Mouse (Mus musculus) testis, adult 2 months (tissue): ENCODE results near the gene Ankrd12. TPM values are rescaled to one million over a fixed set of nuclear protein-coding genes. Genes with fewer than 3 reads are reported as not detected.
"Not testable (repeated sequence)": the region's sequence is repeated elsewhere in the genome, so short reads cannot be mapped to it uniquely, and the experiment has no call there.

Experiments used
- H3K27ac ChIP-seq: fragments of 200-500 bp; 2 replicates; pipeline ENCODE4 v1.5.1; 2012; ENCODE audit warnings: low read depth, low read length; ENCODE audit not compliant: control insufficient read depth, insufficient read depth
- H3K27me3 ChIP-seq: fragments of 200-500 bp; 2 replicates; pipeline ENCODE4 v1.6.1; 2012; ENCODE audit warnings: mild to moderate bottlenecking, low read length, moderate library complexity; ENCODE audit not compliant: control insufficient read depth, insufficient read depth
- H3K36me3 ChIP-seq: fragments of 200-500 bp; 2 replicates; pipeline ENCODE4 v1.6.1; 2012; ENCODE audit warnings: mild to moderate bottlenecking, low read length; ENCODE audit not compliant: control insufficient read depth, insufficient read depth
- H3K4me1 ChIP-seq: fragments of 200-500 bp; 2 replicates; pipeline ENCODE4 v1.6.1; 2012; ENCODE audit warnings: low read length; ENCODE audit not compliant: control insufficient read depth, insufficient read depth
- H3K4me3 ChIP-seq: fragments of 200-500 bp; 2 replicates; pipeline ENCODE4 v1.5.1; 2012; ENCODE audit warnings: low read depth, mild to moderate bottlenecking, low read length, moderate library complexity, mixed read lengths; ENCODE audit not compliant: control insufficient read depth
- CTCF ChIP-seq: fragments of 200-500 bp; IDR thresholded peaks from 2 replicates; pipeline ENCODE4 v1.5.1; 2012; ENCODE audit warnings: low read depth, mild to moderate bottlenecking, inconsistent platforms, low read length, moderate library complexity; ENCODE audit not compliant: control insufficient read depth, insufficient read depth, insufficient replicate concordance
- POLR2A ChIP-seq: fragments of 200-500 bp; IDR thresholded peaks from 2 replicates; pipeline ENCODE4 v1.6.1; 2012; ENCODE audit warnings: low read depth, mild to moderate bottlenecking, inconsistent platforms, low read length, moderate library complexity; ENCODE audit not compliant: control insufficient read depth
- polyA plus RNA-seq: library from polyadenylated mRNA; depleted of rRNA; stranded (reverse); fragments of >200 nt; gene quantifications from 2 replicates; pipeline ENCODE4 v1.2.3, GENCODE M21; 2012

Ankrd12 gene
- polyA plus RNA-seq, 1 experiment, result 11.0 TPM

GRCm38 (mm10) chr17:66076174-66076927, 538 bp downstream of the Ankrd12 start:
- no peak for TF ChIP-seq CTCF
- 0 out of 2 replicates have a peak, but pooled peaks have one; percentile 8 for TF ChIP-seq POLR2A
- H3K4me3 ChIP-seq, result peak overlapping the region; percentile 82
- no peaks in the 10 kb centered on the region for H3K27me3 ChIP-seq
- peaks cover 3% of the 10 kb centered on the region; the same call in 1 of the 2 replicates for H3K4me1 ChIP-seq
- H3K27ac ChIP-seq, result peak overlapping the region; percentile 92
- H3K36me3 ChIP-seq, result no peaks in the 10 kb centered on the region; the same call in 1 of the 2 replicates

DNA sequence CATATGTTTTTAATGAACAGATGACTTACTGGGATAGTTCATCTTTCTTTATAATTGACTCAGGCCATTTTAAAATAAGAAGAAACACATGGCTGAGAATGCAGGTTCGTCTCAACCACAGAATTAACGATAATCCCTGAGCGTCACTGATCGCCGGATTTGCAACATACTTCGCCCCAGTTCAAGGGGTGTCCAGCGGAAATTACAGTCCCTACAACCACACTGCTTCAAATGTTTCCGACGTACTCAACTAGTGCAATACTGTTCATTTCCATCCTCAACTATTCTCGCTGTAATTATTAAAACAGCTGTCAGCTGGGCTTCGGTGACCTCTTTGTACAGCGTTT, 1.1 kb downstream of the Ankrd12 start:
- H3K36me3 ChIP-seq, result no peaks in the 10 kb centered on the region
- H3K4me3 ChIP-seq, result peak overlapping the region; percentile 82
- H3K4me1 ChIP-seq, result peaks cover 3% of the 10 kb centered on the region; the same call in 1 of the 2 replicates
- no peaks in the 10 kb centered on the region for H3K27me3 ChIP-seq
- H3K27ac ChIP-seq, result peak overlapping the region; percentile 92
- no peak for TF ChIP-seq POLR2A
- no peak for TF ChIP-seq CTCF

DNA sequence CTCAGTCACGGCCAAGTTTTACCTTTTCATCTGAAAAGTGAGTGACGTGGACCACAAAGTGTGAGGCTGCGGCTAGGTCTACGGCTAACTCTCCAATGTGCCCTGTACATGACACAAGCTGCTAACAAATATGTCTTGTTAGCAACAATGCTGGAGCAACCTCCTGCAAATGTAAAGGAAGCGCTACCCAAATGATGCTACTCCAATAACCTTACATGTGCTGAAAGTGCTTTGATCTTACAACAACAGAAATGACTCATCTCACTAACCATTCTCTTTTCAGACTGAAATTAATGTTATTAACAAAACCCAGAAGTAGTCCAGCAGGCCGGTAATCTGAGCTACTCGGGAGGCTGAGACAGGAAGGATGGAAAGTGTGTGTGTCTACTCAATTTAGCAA, 2.9 kb downstream of the Ankrd12 start:
- H3K36me3 ChIP-seq, result no peaks in the 10 kb centered on the region
- peaks cover 3% of the 10 kb centered on the region; the same call in 1 of the 2 replicates for H3K4me1 ChIP-seq
- no peak overlapping the region for H3K27ac ChIP-seq
- no peaks in the 10 kb centered on the region for H3K27me3 ChIP-seq
- TF ChIP-seq POLR2A, result no peak
- TF ChIP-seq CTCF, result no peak
- H3K4me3 ChIP-seq, result no peak overlapping the region

DNA sequence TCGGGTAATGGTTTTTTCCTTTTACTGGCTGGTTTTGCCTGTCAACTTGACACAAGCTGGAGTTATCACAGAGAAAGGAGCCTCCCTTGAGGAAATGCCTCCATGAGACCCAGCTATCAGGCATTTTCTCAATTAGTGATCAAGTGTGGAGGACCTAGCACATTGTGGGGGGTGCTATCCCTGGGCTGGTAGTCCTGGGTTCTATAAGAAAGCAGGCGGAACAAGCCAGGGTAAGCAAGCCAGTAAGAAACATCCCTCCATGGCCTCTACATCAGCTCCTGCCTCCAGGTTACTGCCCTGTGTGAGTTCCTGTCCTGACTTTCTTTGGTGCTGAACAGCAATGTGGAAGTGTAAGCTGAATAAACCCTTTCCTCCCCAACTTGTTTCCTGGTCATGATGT, 7.9 kb downstream of the Ankrd12 start:
- not testable (repeated sequence) for H3K36me3 ChIP-seq, H3K4me3 ChIP-seq, H3K27ac ChIP-seq, H3K27me3 ChIP-seq, H3K4me1 ChIP-seq

DNA sequence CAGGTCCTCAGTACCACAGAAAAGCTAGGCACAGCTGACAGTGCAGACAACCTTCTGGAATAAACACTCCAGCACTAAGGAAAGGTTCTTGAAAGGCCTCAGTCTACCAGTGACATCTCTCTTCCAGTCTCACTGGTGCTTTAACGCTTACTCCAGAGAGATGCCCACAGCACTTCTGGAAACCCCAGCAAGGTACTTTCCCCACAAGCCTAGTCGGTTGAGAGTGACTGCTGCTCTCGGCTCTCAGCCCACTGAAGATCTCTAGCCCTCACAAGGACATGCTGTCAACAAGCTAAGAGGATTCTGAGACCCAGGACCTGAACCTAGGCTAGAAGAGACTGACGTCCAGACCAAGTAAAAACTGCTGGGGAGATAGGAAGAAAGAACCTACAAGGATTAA, 11.8 kb downstream of the Ankrd12 start:
- H3K4me3 ChIP-seq, result no peak overlapping the region
- no peaks in the 10 kb centered on the region for H3K4me1 ChIP-seq
- TF ChIP-seq CTCF (no peak), POLR2A (no peak)
- no peaks in the 10 kb centered on the region for H3K27me3 ChIP-seq
- H3K27ac ChIP-seq, result no peak overlapping the region
- H3K36me3 ChIP-seq, result no peaks in the 10 kb centered on the region

GRCm38 (mm10) chr17:66061241-66061938, 15.5 kb downstream of the Ankrd12 start:
- Histone ChIP-seq H3K36me3 (no peaks in the 10 kb centered on the region), H3K27me3 (no peaks in the 10 kb centered on the region), H3K4me1 (no peaks in the 10 kb centered on the region), H3K27ac (no peak overlapping the region), H3K4me3 (no peak overlapping the region)
- TF ChIP-seq POLR2A (no peak), CTCF (no peak)

GRCm38 (mm10) chr17:66058160-66058559, 18.7 kb downstream of the Ankrd12 start:
- H3K36me3 ChIP-seq, result no peaks in the 10 kb centered on the region
- H3K4me1 ChIP-seq, result no peaks in the 10 kb centered on the region
- no peak overlapping the region for H3K4me3 ChIP-seq
- no peak for TF ChIP-seq POLR2A
- no peak for TF ChIP-seq CTCF
- no peak overlapping the region for H3K27ac ChIP-seq
- no peaks in the 10 kb centered on the region for H3K27me3 ChIP-seq

DNA sequence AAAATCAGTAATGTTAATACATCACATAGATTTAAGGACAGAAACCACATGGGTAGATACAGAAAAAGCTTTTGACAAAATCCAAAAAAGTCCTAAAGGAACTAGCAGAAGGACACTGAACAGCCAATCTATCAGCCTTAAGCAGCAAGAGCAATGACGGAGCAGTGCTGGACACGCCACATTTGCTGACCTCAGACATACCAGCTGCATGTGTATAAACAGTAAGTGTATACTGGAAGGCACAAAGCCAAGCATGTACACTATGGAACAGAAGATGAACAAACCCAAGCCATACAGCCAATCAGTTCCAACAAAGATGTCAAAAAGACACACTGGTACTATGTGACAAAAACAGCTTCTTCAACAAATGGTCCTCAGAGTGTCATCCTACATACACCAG, 19.7 kb downstream of the Ankrd12 start:
- TF ChIP-seq CTCF (no peak), POLR2A (no peak)
- H3K4me1 ChIP-seq, result no peaks in the 10 kb centered on the region
- no peak overlapping the region for H3K4me3 ChIP-seq
- no peak overlapping the region for H3K27ac ChIP-seq
- no peaks in the 10 kb centered on the region for H3K27me3 ChIP-seq
- H3K36me3 ChIP-seq, result no peaks in the 10 kb centered on the region
